Mouse (Mus musculus) G1E (cell line): ENCODE data around the gene Thada.

Source experiments
- CTCF ChIP-seq: IDR thresholded peaks from 2 replicates; pipeline ENCODE4 v1.5.1; 2012; ENCODE audit warnings: low read depth, low read length, inconsistent platforms, mixed read lengths
- GATA1 ChIP-seq: IDR thresholded peaks from 2 replicates; pipeline ENCODE4 v1.6.1; 2012; ENCODE audit warnings: borderline replicate concordance, low read length, inconsistent platforms, mixed read lengths

DNA sequence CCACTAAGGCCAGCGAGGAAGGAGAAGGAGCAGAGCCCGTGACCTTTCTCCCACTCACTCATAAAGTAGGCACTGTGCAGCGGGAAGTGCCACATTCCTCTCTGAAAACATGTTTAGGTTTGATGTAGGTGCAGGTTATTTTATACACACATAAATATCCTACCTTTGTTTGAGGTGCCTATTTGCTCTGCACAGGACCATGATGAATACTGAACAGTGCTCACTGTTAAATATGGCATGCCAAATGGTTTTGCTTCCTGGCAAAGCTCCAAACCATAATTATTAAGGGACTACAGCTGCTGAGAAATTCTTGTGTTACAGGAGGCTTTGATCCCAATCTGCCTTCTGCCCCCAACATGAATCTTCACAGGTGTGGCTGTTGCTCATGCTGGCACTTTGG, 259.8 kb downstream of the Thada start:
- TF ChIP-seq CTCF (no peak), GATA1 (no peak)
